Mouse (Mus musculus) kidney, postnatal 14 days (tissue): ENCODE data around the gene Xpo1.
"Not testable (repeated sequence)": the region's sequence is repeated elsewhere in the genome, so short reads cannot be mapped to it uniquely, and the experiment has no call there.

Source experiments
- DNase-seq: peaks from one replicate; pipeline ENCODE4 v3.0.0; 2022; ENCODE audit warnings: mixed read lengths

Gene Xpo1

DNA sequence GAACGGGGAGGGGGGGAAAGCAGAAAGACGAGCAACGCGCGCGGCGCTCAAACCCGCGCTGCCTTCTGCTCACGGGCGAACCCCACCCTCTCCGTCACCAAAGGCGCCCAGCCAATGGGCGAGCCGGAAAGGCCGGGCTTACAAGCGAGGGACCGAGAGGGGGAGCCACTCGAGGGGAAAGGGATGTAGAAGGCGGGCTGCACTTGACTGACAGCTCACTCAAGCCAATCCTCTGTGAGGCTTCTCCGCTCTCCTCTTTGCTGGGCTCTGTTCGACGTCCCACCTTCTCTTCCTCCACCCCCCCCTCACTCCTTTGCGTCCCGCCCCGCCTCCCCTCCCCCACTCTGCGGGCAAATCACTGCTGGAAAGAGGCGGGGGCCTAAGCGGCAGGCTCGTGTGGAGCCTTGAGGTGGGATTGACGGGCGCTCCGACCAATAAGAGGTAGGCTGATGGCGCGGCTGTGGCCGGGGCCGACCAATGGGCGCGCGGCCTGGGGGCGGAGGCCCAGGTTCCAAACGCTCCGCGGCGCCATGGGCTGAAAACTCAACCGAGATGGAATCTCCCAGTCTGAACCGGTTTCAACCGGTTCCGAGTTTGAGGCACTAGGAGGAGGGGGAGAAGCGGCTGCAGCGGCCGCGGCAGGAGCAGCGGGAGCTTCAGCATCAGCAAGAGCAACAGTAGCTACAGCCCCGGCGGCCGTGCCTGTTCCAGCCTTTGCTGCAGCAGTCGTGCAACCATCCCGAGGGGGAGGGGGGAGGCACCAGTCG, at the start of gene Xpo1:
Xpo1 (plus strand) TSS at position 615 of the 767 bp plus-strand sequence.
- DNase-seq: peak; percentile 100

DNA sequence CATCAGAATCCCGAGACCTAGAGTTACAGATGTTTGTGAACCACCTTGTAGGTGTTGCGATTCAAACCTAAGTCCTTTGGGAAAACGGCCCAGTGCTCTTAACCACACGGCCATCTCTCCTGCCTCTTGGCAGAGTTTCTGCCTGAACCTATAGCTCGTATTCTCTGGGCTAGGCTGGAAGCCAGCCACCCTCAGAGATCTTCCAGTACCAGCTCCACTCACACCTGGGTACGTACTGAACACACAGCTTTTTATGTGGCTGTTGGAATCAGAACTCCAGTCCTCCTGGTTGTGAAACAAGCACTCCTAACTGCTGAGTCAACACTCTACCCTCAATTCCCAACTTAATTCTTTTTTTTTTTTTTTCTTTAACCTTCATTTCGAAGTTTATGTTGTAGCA, 46.1 kb upstream of the Xpo1 start:
- no peak for DNase-seq

DNA sequence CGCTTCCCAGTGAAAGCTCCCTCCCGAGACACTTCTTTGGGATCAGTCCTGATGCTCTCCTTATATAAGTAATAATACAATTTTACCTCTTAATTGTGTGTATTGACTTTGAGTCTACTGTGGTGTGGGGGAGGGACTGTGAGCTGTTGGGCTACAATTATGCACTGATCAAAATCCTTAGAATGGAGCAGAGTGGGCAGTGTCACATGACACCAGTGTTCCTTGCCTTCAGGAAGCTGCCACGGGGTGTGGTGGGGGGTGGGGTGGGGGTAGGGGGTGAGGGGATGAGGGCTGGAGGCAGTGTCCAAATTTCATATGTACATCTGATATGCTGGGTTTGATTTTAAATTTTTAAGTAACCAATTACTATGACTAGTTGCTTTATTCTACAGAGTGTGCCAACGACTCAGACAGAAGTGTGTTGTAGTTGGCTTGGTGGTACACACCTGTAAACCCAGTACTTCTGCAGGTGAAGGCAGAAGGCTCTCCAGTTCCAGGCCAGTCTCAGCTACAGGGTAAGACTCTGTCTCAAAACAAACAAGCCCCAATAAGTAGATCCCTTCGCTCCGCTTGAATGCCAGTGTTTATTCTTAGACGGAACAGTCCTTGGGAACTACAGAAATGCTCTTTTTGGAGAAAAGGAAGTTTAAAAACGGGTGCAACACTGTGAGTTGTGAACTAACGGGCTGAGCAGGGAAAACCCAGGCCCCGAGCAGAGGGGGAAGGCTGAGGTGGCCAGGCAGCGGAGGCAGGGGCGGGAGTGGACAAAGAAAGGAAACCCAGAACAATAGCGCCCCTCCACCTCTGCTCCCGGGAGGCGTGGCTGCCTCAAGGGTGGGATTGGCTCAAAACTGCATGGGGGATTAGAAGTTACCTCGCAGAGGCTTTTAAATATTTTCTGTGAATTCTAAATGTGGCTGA, 45.0 kb upstream of the Xpo1 start:
- DNase-seq: peak; percentile 68

- peak; percentile 41 for DNase-seq
Measured at GRCm38 (mm10) chr11:23217430-23217829, 38.4 kb upstream of the Xpo1 start.

DNA sequence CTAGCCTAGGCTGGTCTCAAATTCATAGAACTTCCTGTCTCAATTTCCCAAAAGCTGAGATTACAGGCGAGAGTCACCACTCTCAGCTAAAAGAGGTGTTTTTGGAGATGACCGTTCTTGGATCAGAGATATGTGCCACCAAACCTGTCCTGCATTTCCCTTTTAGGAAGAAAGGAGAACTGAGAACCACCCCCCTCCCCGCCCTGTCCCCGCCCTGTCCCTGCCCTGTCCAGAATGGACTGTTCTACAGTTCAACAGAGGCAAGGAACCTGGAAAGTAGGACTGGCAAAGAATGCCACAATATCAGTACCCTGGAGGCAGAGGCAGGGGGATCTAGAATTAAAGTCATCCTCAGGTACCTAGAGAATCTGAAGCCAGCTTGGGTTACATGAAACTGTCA, 19.8 kb upstream of the Xpo1 start:
- no peak for DNase-seq

GRCm38 (mm10) chr11:23253931-23254330, 1.9 kb upstream of the Xpo1 start:
- DNase-seq: no peak

- DNase-seq: no peak
Measured at GRCm38 (mm10) chr11:23254548-23254947, 1.3 kb upstream of the Xpo1 start.

GRCm38 (mm10) chr11:23255053-23255426, 801 bp upstream of the Xpo1 start:
- DNase-seq: no peak

DNA sequence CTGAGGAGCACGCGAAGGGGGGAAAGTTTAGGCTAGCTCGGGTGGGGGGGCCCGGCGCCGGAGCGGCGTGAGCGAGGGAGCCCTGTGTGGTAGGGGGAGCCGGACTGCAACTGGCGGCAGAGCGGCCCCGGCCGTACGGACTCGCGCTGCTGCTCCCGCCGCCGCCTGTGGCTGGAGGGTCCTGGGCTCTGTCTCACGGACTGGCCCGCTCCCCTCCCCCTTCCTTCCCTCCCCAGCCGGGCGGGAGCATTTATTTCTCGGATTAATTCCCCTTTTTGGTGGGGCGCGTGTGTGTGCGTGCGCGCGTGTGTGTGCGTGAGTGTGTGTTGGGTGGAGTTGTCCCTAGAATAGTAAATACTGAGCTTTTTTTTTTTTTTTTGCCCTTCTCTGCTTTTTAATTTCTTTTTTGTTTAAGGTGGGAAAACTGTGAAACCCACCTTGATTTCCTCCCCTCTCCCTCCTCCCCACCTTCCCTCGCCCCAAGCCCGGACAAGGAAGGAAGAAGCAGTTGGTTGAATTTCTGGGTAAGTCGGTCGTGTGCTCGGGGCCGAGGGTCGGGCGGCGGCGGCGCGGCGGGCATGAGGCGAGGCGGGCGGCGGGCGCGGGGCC, 457 bp downstream of the Xpo1 start:
- no peak for DNase-seq

GRCm38 (mm10) chr11:23256803-23257704, 1.2 kb downstream of the Xpo1 start:
- peak; percentile 83 for DNase-seq

GRCm38 (mm10) chr11:23259073-23259472, 3.2 kb downstream of the Xpo1 start:
- no peak for DNase-seq

DNA sequence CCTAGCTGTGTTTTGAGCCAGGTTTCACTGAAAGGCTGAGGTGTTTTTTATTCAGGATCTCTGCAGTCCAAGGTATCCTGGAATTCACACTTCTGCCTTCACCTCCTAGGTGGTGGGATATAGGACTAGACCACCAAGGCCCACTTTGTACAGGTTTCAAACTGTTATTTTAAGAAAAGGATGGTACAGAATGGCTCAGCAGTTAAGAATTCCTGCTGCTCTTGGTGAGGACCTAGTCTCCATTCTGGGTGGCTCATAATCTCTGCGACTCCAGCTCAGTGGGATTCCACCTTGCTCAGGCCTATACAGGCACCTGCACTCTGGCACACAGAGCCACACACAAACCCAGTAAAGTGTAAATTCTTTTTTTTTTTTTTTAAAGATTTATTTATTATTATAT, 3.6 kb downstream of the Xpo1 start:
- DNase-seq: no peak

GRCm38 (mm10) chr11:23260186-23260585, 4.3 kb downstream of the Xpo1 start:
- DNase-seq: no peak

GRCm38 (mm10) chr11:23261490-23261889, 5.6 kb downstream of the Xpo1 start:
- no peak for DNase-seq

- no peak for DNase-seq
Measured at GRCm38 (mm10) chr11:23264949-23265348, 9.1 kb downstream of the Xpo1 start.

DNA sequence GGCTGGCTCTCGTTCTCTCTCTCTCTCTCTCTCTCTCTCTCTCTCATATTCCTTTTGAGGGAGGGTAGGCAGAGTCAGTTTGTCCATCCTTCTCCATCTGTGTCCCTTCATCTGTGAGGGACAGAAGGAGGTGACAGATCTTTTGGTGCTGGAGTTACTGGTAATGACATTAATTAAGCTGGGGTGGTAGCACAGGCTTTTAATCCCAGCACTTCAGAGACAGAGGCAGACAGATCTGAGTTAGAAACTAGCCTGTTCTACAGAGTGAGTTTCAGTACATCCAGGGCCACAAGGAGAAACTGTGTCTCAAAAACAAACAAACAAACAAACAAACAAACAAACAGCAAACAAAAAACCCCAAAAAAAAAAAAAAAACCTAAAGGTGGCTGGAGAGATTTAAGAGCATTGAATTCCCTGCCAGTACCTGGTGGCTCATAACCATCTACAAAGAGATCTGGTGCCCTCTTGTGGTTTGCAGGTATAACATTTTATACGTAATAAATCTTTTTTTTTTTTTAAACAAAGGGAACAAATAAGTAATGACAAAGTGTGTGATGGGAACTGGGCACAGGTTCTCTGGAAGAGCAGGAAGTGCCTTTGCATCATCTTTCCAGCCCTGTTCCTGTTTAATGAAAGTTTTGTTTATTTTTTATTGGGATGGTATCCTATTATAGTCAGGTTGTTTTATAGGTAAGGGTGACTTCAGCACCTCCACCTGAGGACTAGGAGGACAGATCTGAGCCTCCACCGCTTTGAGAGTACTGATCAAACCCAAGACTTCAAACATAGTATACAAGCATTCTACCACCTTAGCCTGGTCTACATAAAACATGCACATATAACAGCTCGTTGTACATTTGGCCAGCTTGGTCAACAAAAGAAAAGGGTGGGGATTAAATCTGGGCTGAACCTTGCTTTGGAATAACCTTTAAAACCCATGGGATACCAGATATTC, 16.2 kb downstream of the Xpo1 start:
- peak; percentile 48 for DNase-seq

- DNase-seq: no peak
Measured at GRCm38 (mm10) chr11:23275780-23276179, 19.9 kb downstream of the Xpo1 start.

GRCm38 (mm10) chr11:23284469-23284868, 28.6 kb downstream of the Xpo1 start:
- no peak for DNase-seq

- DNase-seq: not testable (repeated sequence)
Measured at GRCm38 (mm10) chr11:23288866-23289265, 33.0 kb downstream of the Xpo1 start.

GRCm38 (mm10) chr11:23297379-23297778, 41.5 kb downstream of the Xpo1 start:
- DNase-seq: no peak

DNA sequence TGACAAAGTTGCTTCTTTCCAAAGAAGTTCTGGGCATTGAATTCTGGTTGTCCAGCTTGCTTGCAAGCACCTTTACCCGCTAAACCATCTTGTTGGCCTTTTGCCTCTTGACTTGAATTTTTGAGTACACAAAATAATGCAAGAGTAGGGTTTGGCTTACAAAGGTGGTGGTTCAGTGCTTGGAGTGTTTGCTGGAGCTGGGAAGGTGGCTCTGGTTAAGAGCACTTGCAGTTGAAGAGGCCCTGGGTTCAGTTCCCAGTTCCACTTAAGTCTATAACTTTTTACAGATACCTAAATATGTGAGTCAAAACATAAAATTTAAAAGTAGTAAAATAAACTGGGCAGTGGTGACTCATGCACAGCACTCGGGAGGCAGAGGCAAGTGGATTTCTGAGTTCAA, 42.5 kb downstream of the Xpo1 start:
- DNase-seq: no peak
